Comparison of ENCODE assay signal across 7 mouse cellular contexts in the genomic region with DNA sequence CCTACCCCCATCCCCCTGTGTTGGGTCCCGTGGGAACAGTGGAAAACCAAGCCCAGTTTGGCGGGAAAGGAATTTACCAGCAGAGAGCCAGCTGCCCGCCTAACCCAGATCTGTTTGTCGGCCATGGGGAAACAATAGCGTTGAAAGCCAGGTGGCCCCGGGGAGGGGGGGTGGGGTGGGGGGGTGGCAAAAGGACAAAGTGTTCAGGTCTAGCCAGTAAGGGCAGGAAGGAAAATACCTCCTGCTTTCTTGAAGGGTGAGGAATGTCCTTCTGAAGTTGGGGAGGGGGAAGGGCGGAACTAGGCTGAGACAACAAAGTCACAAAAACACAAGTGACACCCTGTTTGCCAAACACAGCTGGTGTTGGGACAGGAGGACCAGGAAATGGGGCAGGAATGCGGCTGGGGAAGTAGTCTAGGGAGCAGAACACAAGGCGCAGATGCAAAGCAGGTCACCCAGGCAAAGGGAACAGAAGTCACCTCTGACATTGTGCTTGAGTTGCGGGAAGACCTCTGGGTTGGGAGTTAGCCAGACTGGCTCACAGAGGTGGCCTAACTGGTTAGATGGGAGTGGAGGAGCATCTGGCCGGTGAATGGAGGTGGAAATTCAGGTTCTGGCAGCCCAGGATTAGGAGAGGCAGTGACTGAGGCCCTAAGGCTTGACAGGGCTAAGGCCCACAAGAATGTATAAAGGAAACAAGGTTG. TPM values are rescaled to one million over a fixed set of nuclear protein-coding genes. Genes with fewer than 3 reads are reported as not detected.
DNase-seq lines count a peak whose midpoint lies in the region; ATAC-seq and TF ChIP-seq lines count a peak whose summit lies in the region.

No protein-coding gene starts in this region.

- H3K4me1 ChIP-seq in heart, embryonic 14.5 days (ENCODE audit: control insufficient read depth in 2 of 2, insufficient read depth in 2 of 2, low read length in 2 of 2): peaks cover 0 to 4% of the 10 kb centered on the region in 2 experiments; a peak in 2 of 4 replicates
- H3K4me1 ChIP-seq in midbrain, postnatal 0 days (ENCODE audit: insufficient read depth, low read length): no peaks in the 10 kb centered on the region

- H3K4me2 ChIP-seq in heart, embryonic 14.5 days (ENCODE audit: low read length): no peak overlapping the region
- no peak overlapping the region for H3K4me2 ChIP-seq in midbrain, postnatal 0 days (ENCODE audit: low read depth, low read length, poor library complexity, severe bottlenecking)

- H3K4me3 ChIP-seq in heart, embryonic 14.5 days (ENCODE audit: control insufficient read depth in 1 of 2, insufficient read depth in 1 of 2, low read depth in 1 of 2, low read length in 2 of 2): no peak overlapping the region
- no peak overlapping the region for H3K4me3 ChIP-seq in midbrain, postnatal 0 days (ENCODE audit: low read depth, low read length)

- ATAC-seq in heart, embryonic 14.5 days (ENCODE audit: insufficient number of reproducible peaks, insufficient read depth, low FRiP score, low read depth): peak; percentile 31; the same call in 1 of the 2 replicates
- ATAC-seq in midbrain, postnatal 0 days (ENCODE audit: low FRiP score): no peak

- no peaks in the 10 kb centered on the region for H3K9me3 ChIP-seq in heart, embryonic 14.5 days (ENCODE audit: control insufficient read depth, low read length)
- H3K9me3 ChIP-seq in midbrain, postnatal 0 days (ENCODE audit: low read length): no peaks in the 10 kb centered on the region

- 0 out of 2 replicates have a peak, but pooled peaks cover 5% of the 10 kb centered on the region for H3K36me3 ChIP-seq in heart, embryonic 14.5 days (ENCODE audit: control insufficient read depth, insufficient read depth, low read length)
- 0 out of 2 replicates have a peak, but pooled peaks cover 2% of the 10 kb centered on the region for H3K36me3 ChIP-seq in midbrain, postnatal 0 days (ENCODE audit: insufficient read depth, low read length)

- H3K27me3 ChIP-seq in heart, embryonic 14.5 days (ENCODE audit: control insufficient read depth, insufficient read depth, low read length): no peaks in the 10 kb centered on the region
- H3K27me3 ChIP-seq in midbrain, postnatal 0 days (ENCODE audit: insufficient read depth, low read length): no peaks in the 10 kb centered on the region

- DNase-seq in urinary bladder, adult 18-20 months (ENCODE audit: low spot score in 2 of 2): peak; percentile 52 to 80
- DNase-seq in urinary bladder, postnatal 10 days (ENCODE audit: low spot score): no peak
- DNase-seq in large intestine, adult 2 months (ENCODE audit: low read depth, low spot score): peak; percentile 54
- peak; percentile 45 for DNase-seq in urinary bladder, adult 2 months (ENCODE audit: low spot score)
- no peak for DNase-seq in midbrain, postnatal 0 days (ENCODE audit: low spot score)
- DNase-seq in spleen, postnatal 36 days (ENCODE audit: low spot score in 2 of 2): no peak

- H3K9ac ChIP-seq in heart, embryonic 14.5 days (ENCODE audit: low read length): no peak overlapping the region
- no peak overlapping the region for H3K9ac ChIP-seq in midbrain, postnatal 0 days (replicated peaks; ENCODE audit: low read length, poor library complexity, severe bottlenecking)

- 30% methylated on average over 11 of the region's 11 CpGs for WGBS in heart, embryonic 14.5 days
- WGBS in large intestine, adult 2 months: 22% methylated on average over 11 of the region's 11 CpGs
- 40% methylated on average over 11 of the region's 11 CpGs for WGBS in midbrain, postnatal 0 days

- TF ChIP-seq CTCF in midbrain, postnatal 0 days (IDR thresholded peaks at IDR 0.05): no peak

- H3K27ac ChIP-seq in heart, embryonic 14.5 days (replicated peaks in 1 of 2; ENCODE audit: control insufficient read depth in 1 of 2, insufficient read depth in 1 of 2, low read depth in 2 of 2, low read length in 2 of 2): no peak overlapping the region
- no peak overlapping the region for H3K27ac ChIP-seq in midbrain, postnatal 0 days (ENCODE audit: low read depth, low read length)

RNA-seq across cellular contexts. Expression of gene Mthfd1l, which starts 31.7 kb away (rescaled TPM):
- 8.8 and 10.2 TPM in 2 replicates for polyA plus RNA-seq in heart, embryonic 14.5 days (2014; fragmentation: Nextera tagmentation; extraction: Ambion mirVana)
- 2.2 and 3.0 TPM in 2 replicates for polyA plus RNA-seq in large intestine, adult 2 months (2012; rRNA removed)
- polyA plus RNA-seq in urinary bladder, adult 2 months (2012; rRNA removed): 11.0 and 12.7 TPM in 2 replicates
- 9.2 and 10.3 TPM in 2 replicates for total RNA-seq in midbrain, postnatal 0 days (2014; rRNA removed)
- polyA plus RNA-seq in midbrain, postnatal 0 days (2015; fragmentation: Nextera tagmentation; extraction: Ambion mirVana): 7.9 and 8.6 TPM in 2 replicates

Comparison
In these comparisons a context has a peak if more than half of its experiments do, and no peak if none do; other contexts are left out.
1. DNase-seq: peak in urinary bladder, adult 18-20 months (2 of 2), large intestine, adult 2 months (single experiment) and urinary bladder, adult 2 months (single experiment); none in urinary bladder, postnatal 10 days (single experiment), midbrain, postnatal 0 days (single experiment) and spleen, postnatal 36 days (0 of 2).